Mouse (Mus musculus) splenic B cell, adult 2 months (primary cell): Measurements from ENCODE around the gene Prune1.

ENCODE experiments used
- DNase-seq: peaks from one replicate; pipeline ENCODE4 v3.0.0-alpha.2; 2011; ENCODE audit warnings: low read depth, low spot score
- H3K27me3 ChIP-seq: 2 replicates; pipeline ENCODE4 v1.6.1; 2012; ENCODE audit warnings: mild to moderate bottlenecking, low read length, moderate library complexity, mixed read lengths; ENCODE audit not compliant: control insufficient read depth, poor library complexity, insufficient read depth, severe bottlenecking
- H3K36me3 ChIP-seq: 2 replicates; pipeline ENCODE4 v1.6.1; 2012; ENCODE audit warnings: mild to moderate bottlenecking, low read length, moderate library complexity, mixed read lengths; ENCODE audit not compliant: control insufficient read depth, poor library complexity, insufficient read depth, severe bottlenecking

Prune1 gene

GRCm38 (mm10) chr3:95208286-95208685, 73.6 kb downstream of the Prune1 start:
- H3K36me3 ChIP-seq: peaks cover 15% of the 10 kb centered on the region
- DNase-seq: no peak
- H3K27me3 ChIP-seq: no peaks in the 10 kb centered on the region

- DNase-seq: no peak
- Histone ChIP-seq H3K36me3 (peaks cover 22% of the 10 kb centered on the region), H3K27me3 (no peaks in the 10 kb centered on the region)
Measured at GRCm38 (mm10) chr3:95203880-95204279, 78.0 kb downstream of the Prune1 start.
